Mouse (Mus musculus) adrenal gland, postnatal 4 days (tissue): ENCODE results near the gene Map7. TPM values are rescaled to one million over a fixed set of nuclear protein-coding genes. Genes with fewer than 3 reads are reported as not detected.

Experiments
- DNase-seq, 2 experiments: peaks; one replicate each; pipeline ENCODE4 v3.0.0; 2021 to 2022; ENCODE audit warnings: low spot score in 2 of 2, mixed read lengths in 2 of 2
- total RNA-seq, 2 experiments: library from RNA; stranded (reverse); gene quantifications; 2 replicates each; pipeline ENCODE4 v1.2.3; 2021

The Map7 gene
- total RNA-seq, 2 experiments from 2014 or later, result 34.3 to 44.6 TPM

GRCm38 (mm10) chr10:20149835-20150355 lies 1.6 kb downstream of the Map7 start:
- no peak for DNase-seq

- no peak for DNase-seq
Observed at GRCm38 (mm10) chr10:20152131-20152530, 3.9 kb downstream of the Map7 start.

DNA sequence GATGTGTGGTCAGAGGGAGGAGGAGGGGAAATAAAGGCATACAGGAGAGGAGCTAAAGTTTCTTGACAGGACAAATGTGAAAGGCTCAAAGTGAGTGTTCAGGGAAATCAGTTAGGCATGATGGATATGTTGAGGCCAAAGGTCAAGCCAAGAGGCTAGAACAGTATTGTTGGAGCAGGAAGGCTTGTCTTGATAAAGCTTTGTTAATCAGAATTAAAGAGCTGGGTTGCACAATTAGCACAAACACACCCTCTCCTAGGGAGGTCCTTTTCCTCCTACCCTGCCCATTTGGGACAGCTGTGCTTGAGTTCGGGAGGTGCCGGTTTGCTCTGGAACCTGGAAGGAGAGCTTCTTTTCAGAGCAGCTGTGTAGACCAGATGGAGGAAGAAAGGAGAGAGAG lies 5.2 kb downstream of the Map7 start:
- no peak for DNase-seq

GRCm38 (mm10) chr10:20155401-20155800 lies 7.1 kb downstream of the Map7 start:
- no peak for DNase-seq

GRCm38 (mm10) chr10:20157021-20157726 lies 8.9 kb downstream of the Map7 start:
- no peak for DNase-seq

- no peak for DNase-seq
Observed at GRCm38 (mm10) chr10:20158756-20159155, 10.5 kb downstream of the Map7 start.

GRCm38 (mm10) chr10:20159308-20159707 lies 11.0 kb downstream of the Map7 start:
- no peak for DNase-seq

DNA sequence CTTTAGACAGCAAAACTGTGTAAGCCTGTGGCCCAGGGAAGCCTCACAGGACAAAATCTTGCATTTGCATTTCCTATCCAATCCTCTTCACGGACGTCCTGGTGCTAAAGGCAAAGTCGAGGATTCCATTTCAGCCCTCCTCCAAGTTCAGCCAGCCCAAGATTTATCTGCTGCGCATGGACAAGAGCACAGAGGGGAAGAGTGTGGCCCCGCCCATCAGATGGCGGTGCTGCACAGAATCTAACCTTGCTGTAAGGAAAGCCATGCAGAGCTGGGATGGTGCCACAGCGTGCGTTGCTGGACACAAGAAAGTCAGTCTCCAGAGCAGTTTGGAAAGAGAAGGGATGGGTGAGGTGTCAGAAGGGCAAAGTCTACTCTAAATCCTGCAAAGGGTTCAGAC lies 12.6 kb downstream of the Map7 start:
- no peak for DNase-seq

DNA sequence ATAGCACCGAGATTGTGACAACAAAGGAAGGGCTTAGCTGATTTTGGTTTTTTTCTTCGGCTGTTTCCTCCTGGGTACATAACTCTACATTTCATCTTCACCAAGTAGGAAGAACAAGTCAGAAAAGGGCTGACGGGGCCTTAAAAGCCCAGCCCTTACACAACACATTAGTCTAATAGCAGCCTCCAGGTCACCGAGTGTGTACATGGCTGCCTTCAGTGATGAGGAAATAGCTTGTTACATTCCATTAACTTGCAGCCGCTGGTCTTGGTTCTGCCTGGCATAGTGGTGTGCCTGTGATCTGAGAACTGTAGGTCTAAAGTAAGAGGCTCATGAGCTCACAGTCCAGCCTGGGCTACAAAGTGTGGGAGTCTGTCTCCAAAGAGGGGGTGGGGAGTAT lies 16.5 kb downstream of the Map7 start:
- no peak for DNase-seq

DNA sequence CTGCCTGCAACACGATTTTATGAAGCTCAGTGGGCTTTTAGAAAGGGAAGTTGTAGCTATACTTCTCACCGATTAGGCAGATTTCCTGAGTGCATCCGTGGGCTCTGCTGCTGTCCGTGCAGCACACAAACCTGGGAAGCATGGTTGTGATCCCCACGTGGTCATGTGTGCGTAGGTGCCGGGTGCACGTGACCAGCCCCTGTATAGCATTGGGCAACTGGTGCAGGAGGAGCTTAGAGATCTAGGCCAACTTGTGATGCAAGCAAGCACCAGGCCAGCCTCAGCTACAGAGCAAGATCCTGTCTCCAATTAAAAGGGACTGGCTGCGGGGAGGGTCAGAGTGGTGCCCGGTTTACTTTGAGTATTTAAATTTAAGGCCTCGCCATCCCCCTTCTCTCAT lies 18.5 kb downstream of the Map7 start:
- DNase-seq, result no peak

DNA sequence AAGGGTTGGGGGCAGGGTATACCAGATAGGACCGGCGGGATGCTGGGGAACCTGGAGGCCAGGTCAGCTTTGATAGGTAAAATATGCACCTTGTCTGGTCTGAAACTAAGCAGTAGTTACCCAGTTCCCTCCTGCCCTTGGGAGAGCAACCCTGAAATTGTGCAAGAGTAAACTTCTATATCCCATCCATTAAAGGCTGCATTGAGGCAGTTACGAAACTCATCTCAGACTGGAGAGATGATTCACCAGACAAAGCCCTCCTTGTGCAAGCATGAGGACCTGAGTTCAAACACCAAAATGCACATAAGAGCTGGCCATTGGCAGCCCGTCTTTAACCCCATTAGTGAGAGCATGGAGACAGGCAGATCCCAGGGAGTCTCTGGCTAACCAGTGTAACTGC lies 19.2 kb downstream of the Map7 start:
- DNase-seq, result no peak

DNA sequence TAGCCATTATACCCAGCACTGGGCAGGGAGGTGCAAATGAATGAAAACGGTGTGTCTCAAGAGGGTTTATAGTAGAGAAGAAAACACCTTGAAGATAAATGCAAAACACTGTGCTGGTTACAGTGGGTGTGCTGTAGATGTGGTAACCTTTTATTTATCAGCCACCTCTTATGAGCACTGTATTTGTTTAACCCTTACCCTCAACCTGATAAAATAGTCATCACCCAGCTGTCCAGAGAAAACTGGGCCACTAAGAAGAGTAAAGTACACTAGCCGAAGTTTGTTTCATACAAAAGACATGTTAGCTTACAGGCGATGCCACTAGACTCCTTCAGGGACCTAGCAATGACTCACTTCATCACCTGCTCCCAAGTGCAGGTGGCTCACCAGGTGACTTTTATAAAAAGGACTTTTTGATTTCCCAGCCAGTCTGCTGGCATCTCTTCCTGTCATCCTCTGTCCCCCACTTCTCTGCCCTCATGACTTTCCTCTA lies 21.0 kb downstream of the Map7 start:
- no peak for DNase-seq

DNA sequence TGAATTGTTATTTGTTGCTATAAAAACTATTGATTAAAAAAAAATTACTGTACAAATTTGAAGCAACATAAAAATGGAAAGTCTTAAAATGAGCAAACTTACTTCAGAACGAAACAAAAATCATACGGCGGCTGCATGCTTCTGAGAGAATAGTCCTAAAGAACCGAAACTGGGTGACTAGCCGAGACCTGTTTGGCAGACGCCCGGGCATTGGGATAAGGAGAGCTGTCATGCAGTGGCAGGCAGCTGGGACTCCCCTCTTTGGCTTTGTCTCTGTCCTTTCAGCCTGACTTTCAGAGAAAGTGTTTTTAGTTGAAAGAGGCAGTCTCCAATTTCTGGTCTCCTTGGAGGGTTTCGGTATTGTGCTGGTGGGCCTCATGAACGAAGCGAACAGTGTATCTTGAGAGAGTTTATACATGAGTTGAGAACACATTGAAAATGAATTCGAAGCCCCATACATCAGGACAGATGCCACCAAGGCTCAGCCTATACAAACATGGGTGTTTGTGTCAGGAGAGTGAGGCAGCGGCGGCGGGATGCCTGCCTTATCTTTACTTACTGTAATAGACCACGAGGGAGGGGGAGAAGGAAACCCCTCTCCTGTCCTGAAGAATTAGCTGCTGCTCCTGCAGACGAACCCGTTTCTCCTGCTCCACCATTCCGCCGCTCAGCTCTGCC lies 21.8 kb downstream of the Map7 start:
- no peak for DNase-seq

DNA sequence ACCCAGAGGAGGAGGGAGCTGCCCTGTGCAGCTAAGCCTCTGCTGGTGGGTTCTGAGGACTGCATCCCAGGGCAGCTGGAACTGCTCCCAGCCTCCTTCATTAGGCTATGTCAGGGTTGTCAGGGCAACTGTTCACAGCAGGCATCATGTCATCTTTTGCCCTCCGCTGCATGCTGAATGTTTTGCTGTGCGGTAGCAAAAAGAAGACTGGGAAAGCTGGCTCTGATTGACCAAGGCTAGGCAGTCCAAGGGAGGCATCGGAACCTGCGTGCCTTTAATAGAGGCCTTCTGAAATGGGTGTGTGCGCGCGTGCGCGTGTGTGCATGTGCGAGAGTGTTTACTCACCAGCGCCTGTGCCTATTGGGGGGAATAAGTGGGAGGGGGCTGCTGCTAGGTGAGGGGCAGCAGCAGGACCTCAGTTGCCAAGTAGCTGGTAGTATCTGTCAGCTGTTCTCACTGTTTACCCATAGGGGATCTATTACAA lies 22.4 kb downstream of the Map7 start:
- peak in 1 of 2 experiments; percentile 38 for DNase-seq

GRCm38 (mm10) chr10:20171209-20171608 lies 22.9 kb downstream of the Map7 start:
- no peak for DNase-seq

DNA sequence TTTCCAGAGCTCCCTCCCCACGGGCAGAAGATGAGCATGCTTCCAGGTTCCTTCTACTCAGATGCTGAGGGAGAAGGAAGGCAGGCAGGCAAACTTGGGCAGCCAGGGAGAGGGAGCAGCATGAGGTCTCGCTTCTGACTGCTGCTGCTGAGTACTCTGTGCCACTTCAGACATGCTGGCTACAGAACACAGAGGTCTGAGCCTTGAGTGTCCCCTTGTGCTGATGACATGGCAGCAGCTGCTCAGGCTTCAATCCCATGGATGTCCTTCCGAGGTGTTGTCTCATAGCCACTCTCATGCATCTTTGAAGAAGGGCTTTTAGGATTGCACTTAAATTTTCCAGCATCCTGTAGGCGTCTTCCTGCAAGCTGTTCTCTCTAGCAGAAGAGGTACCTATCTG lies 23.5 kb downstream of the Map7 start:
- no peak for DNase-seq

- DNase-seq, result no peak
Observed at GRCm38 (mm10) chr10:20173733-20174132, 25.5 kb downstream of the Map7 start.

- DNase-seq, result no peak
Observed at GRCm38 (mm10) chr10:20176054-20176453, 27.8 kb downstream of the Map7 start.

GRCm38 (mm10) chr10:20178807-20179605 lies 30.7 kb downstream of the Map7 start:
- no peak for DNase-seq

- no peak for DNase-seq
Observed at GRCm38 (mm10) chr10:20181198-20181597, 32.9 kb downstream of the Map7 start.

DNA sequence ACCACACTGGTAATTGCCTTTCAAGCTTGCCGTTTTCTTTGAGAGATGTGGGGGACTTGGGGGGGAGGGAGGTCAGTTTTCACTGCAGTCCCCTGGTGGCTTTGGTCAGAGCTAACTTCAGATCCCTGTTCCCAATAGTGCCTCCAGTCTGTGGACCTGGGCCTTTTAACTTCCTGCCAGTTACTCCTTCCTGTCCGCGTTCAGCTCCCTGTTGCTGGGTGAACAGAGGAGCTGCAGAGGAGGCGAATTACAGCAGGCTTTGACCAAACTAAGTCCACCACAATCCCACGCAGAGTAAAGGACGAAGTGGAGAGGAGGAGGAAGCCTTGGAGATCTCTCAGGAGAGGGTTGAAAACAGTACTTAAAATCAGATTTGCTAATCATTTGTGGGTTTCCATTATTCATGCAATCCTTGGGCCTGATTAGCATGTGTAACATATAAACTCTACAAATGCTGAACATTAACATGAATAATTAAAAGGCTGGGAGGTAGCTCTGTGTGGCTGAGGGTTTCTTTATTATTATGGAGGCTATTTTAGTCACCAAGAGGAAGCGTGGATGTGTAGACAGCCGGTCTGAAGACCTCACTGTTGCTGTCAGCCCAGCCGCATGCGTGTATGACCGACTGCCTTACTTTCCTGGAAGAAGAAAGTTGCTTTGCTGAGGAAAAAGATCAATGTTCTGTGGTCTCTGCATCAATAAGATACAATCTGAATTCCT lies 33.6 kb downstream of the Map7 start:
- DNase-seq, result no peak
